Mouse (Mus musculus) limb, embryonic 13.5 days (tissue): ENCODE results near the gene Svep1. TPM values are rescaled to one million over a fixed set of nuclear protein-coding genes. Genes with fewer than 3 reads are reported as not detected.

Experiments used
- ATAC-seq: fragments of 200-750 bp; cut with Nextera tagmentation; 2 replicates; pipeline ENCODE4 v1.8.0; 2017; ENCODE audit warnings: low read depth, moderate number of reproducible peaks, moderate TSS enrichment; ENCODE audit not compliant: low FRiP score
- H3K27ac ChIP-seq: fragments of 300-500 bp; sonication (generic); 2 replicates; pipeline ENCODE4 v1.5.1; 2015; ENCODE audit warnings: inconsistent platforms, mild to moderate bottlenecking, moderate library complexity
- H3K27me3 ChIP-seq: fragments of 300-500 bp; sonication (generic); 2 replicates; pipeline ENCODE4 v1.6.1; 2015; ENCODE audit warnings: mild to moderate bottlenecking, inconsistent platforms
- H3K36me3 ChIP-seq: fragments of 300-500 bp; sonication (generic); 2 replicates; pipeline ENCODE4 v1.6.1; 2015; ENCODE audit warnings: inconsistent platforms, mild to moderate bottlenecking, moderate library complexity
- H3K4me1 ChIP-seq: fragments of 300-500 bp; sonication (generic); 2 replicates; pipeline ENCODE4 v1.6.1; 2015; ENCODE audit warnings: inconsistent platforms
- H3K4me2 ChIP-seq: fragments of 300-500 bp; sonication (generic); replicated peaks from 2 replicates; pipeline ENCODE4 v1.6.1; 2015; ENCODE audit warnings: inconsistent platforms, mild to moderate bottlenecking, moderate library complexity
- H3K4me3 ChIP-seq: fragments of 300-500 bp; sonication (generic); 2 replicates; pipeline ENCODE4 v1.5.1; 2015; ENCODE audit warnings: moderate library complexity, mild to moderate bottlenecking, inconsistent platforms
- H3K9ac ChIP-seq: fragments of 300-500 bp; sonication (generic); 2 replicates; pipeline ENCODE4 v1.6.1; 2015; ENCODE audit warnings: mild to moderate bottlenecking, inconsistent platforms
- H3K9me3 ChIP-seq: fragments of 300-500 bp; sonication (generic); 2 replicates; pipeline ENCODE4 v1.6.1; 2016; ENCODE audit warnings: inconsistent platforms
- WGBS: fragments of 180-500 bp; shearing (Covaris S2); methylation state at CpG from one replicate; pipeline ENCODE4 v1.1.7; 2015; 5-methylcytosine and 5-hydroxymethylcytosine counted together
- polyA plus RNA-seq: library from polyadenylated mRNA; unstranded; fragments of >200 nt; fragmentation: Nextera tagmentation; extraction: Ambion mirVana; gene quantifications from 2 replicates; pipeline ENCODE4 v1.2.1, GENCODE M21; 2015

Gene Svep1
- polyA plus RNA-seq, 1 experiment from 2014 or later, result 6.1 TPM

- no peaks in the 10 kb centered on the region for H3K4me1 ChIP-seq
- H3K4me3 ChIP-seq, result no peak overlapping the region
- 82% methylated on average over 5 of the region's 5 CpGs for WGBS
- H3K9me3 ChIP-seq, result no peaks in the 10 kb centered on the region
- no peak overlapping the region for H3K4me2 ChIP-seq
- H3K36me3 ChIP-seq, result no peaks in the 10 kb centered on the region
- H3K9ac ChIP-seq, result no peak overlapping the region
- ATAC-seq, result no peak
- H3K27ac ChIP-seq, result no peak overlapping the region
- no peaks in the 10 kb centered on the region for H3K27me3 ChIP-seq
Measured at GRCm38 (mm10) chr4:58127024-58127423, 79.6 kb downstream of the Svep1 start.

GRCm38 (mm10) chr4:58115452-58115851 lies 91.2 kb downstream of the Svep1 start:
- H3K27ac ChIP-seq, result no peak overlapping the region
- no peak overlapping the region for H3K9ac ChIP-seq
- H3K27me3 ChIP-seq, result no peaks in the 10 kb centered on the region
- WGBS, result 58% methylated on average over 8 of the region's 8 CpGs
- no peak overlapping the region for H3K4me3 ChIP-seq
- no peak for ATAC-seq
- no peak overlapping the region for H3K4me2 ChIP-seq
- H3K36me3 ChIP-seq, result 0 out of 2 replicates have a peak, but pooled peaks cover 3% of the 10 kb centered on the region
- H3K9me3 ChIP-seq, result no peaks in the 10 kb centered on the region
- H3K4me1 ChIP-seq, result no peaks in the 10 kb centered on the region

GRCm38 (mm10) chr4:58111008-58111407 lies 95.7 kb downstream of the Svep1 start:
- 86% methylated on average over 10 of the region's 10 CpGs for WGBS
- no peaks in the 10 kb centered on the region for H3K4me1 ChIP-seq
- H3K9ac ChIP-seq, result no peak overlapping the region
- no peak for ATAC-seq
- H3K4me2 ChIP-seq, result no peak overlapping the region
- H3K27me3 ChIP-seq, result no peaks in the 10 kb centered on the region
- H3K36me3 ChIP-seq, result peaks cover 9% of the 10 kb centered on the region; the same call in 1 of the 2 replicates
- H3K27ac ChIP-seq, result no peak overlapping the region
- no peaks in the 10 kb centered on the region for H3K9me3 ChIP-seq
- H3K4me3 ChIP-seq, result no peak overlapping the region

GRCm38 (mm10) chr4:58109793-58110192 lies 96.9 kb downstream of the Svep1 start:
- 84% methylated on average over 6 of the region's 6 CpGs for WGBS
- Histone ChIP-seq H3K4me1 (no peaks in the 10 kb centered on the region), H3K9me3 (no peaks in the 10 kb centered on the region), H3K9ac (no peak overlapping the region), H3K36me3 (peaks cover 9% of the 10 kb centered on the region; the same call in 1 of the 2 replicates), H3K27me3 (no peaks in the 10 kb centered on the region), H3K27ac (no peak overlapping the region), H3K4me2 (no peak overlapping the region), H3K4me3 (no peak overlapping the region)
- ATAC-seq, result no peak

- peaks cover 9% of the 10 kb centered on the region; the same call in 1 of the 2 replicates for H3K36me3 ChIP-seq
- ATAC-seq, result no peak
- 82% methylated on average over 3 of the region's 3 CpGs for WGBS
Measured at GRCm38 (mm10) chr4:58108364-58108763, 98.3 kb downstream of the Svep1 start.

GRCm38 (mm10) chr4:58097732-58098131 lies 108.9 kb downstream of the Svep1 start:
- no peak overlapping the region for H3K27ac ChIP-seq
- H3K9me3 ChIP-seq, result no peaks in the 10 kb centered on the region
- ATAC-seq, result no peak
- WGBS, result 79% methylated on average over 9 of the region's 9 CpGs
- no peak overlapping the region for H3K4me2 ChIP-seq
- no peak overlapping the region for H3K4me3 ChIP-seq
- H3K27me3 ChIP-seq, result no peaks in the 10 kb centered on the region
- H3K36me3 ChIP-seq, result peaks cover 10% of the 10 kb centered on the region; the same call in 1 of the 2 replicates
- no peak overlapping the region for H3K9ac ChIP-seq
- H3K4me1 ChIP-seq, result no peaks in the 10 kb centered on the region

More at GRCm38 (mm10) chr4:58108364-58108763, 98.3 kb downstream of the Svep1 start:
- H3K27ac ChIP-seq, result no peak overlapping the region
- no peak overlapping the region for H3K4me3 ChIP-seq
- no peaks in the 10 kb centered on the region for H3K9me3 ChIP-seq
- H3K4me1 ChIP-seq, result no peaks in the 10 kb centered on the region
- H3K9ac ChIP-seq, result no peak overlapping the region
- no peak overlapping the region for H3K4me2 ChIP-seq
- H3K27me3 ChIP-seq, result no peaks in the 10 kb centered on the region

- Histone ChIP-seq H3K36me3 (peaks cover 7% of the 10 kb centered on the region; the same call in 1 of the 2 replicates), H3K4me1 (0 out of 2 replicates have a peak, but pooled peaks cover 6% of the 10 kb centered on the region), H3K4me3 (no peak overlapping the region), H3K9ac (no peak overlapping the region), H3K4me2 (no peak overlapping the region), H3K27me3 (no peaks in the 10 kb centered on the region), H3K27ac (no peak overlapping the region), H3K9me3 (no peaks in the 10 kb centered on the region)
- 71% methylated on average over 1 of the region's 1 CpGs for WGBS
- ATAC-seq, result no peak
Measured at GRCm38 (mm10) chr4:58086738-58087137, 119.9 kb downstream of the Svep1 start.

- Histone ChIP-seq H3K4me2 (no peak overlapping the region), H3K27ac (no peak overlapping the region), H3K27me3 (no peaks in the 10 kb centered on the region), H3K9me3 (no peaks in the 10 kb centered on the region), H3K4me1 (0 out of 2 replicates have a peak, but pooled peaks cover 6% of the 10 kb centered on the region), H3K9ac (no peak overlapping the region), H3K36me3 (peaks cover 7% of the 10 kb centered on the region; the same call in 1 of the 2 replicates), H3K4me3 (no peak overlapping the region)
- ATAC-seq, result no peak
- 59% methylated on average over 4 of the region's 4 CpGs for WGBS
Measured at GRCm38 (mm10) chr4:58086151-58086550, 120.5 kb downstream of the Svep1 start.

- no peak for ATAC-seq
- Histone ChIP-seq H3K4me3 (no peak overlapping the region), H3K4me2 (no peak overlapping the region), H3K27ac (no peak overlapping the region), H3K27me3 (no peaks in the 10 kb centered on the region), H3K36me3 (peaks cover 7% of the 10 kb centered on the region; the same call in 1 of the 2 replicates), H3K9me3 (no peaks in the 10 kb centered on the region), H3K4me1 (0 out of 2 replicates have a peak, but pooled peaks cover 6% of the 10 kb centered on the region), H3K9ac (no peak overlapping the region)
- WGBS, result 90% methylated on average over 3 of the region's 3 CpGs
Measured at GRCm38 (mm10) chr4:58085340-58085739, 121.3 kb downstream of the Svep1 start.

- 93% methylated on average over 5 of the region's 5 CpGs for WGBS
- ATAC-seq, result no peak
- no peak overlapping the region for H3K4me2 ChIP-seq
Measured at GRCm38 (mm10) chr4:58084155-58084554, 122.5 kb downstream of the Svep1 start.

GRCm38 (mm10) chr4:58082588-58082987 lies 124.1 kb downstream of the Svep1 start:
- no peak overlapping the region for H3K9ac ChIP-seq
- peaks cover 7% of the 10 kb centered on the region for H3K36me3 ChIP-seq
- H3K4me3 ChIP-seq, result no peak overlapping the region
- ATAC-seq, result no peak
- WGBS, result 11% methylated on average over 5 of the region's 5 CpGs
- H3K9me3 ChIP-seq, result no peaks in the 10 kb centered on the region
- no peaks in the 10 kb centered on the region for H3K27me3 ChIP-seq
- no peak overlapping the region for H3K27ac ChIP-seq
- H3K4me1 ChIP-seq, result peaks cover 8% of the 10 kb centered on the region; the same call in 1 of the 2 replicates
- no peak overlapping the region for H3K4me2 ChIP-seq

More at GRCm38 (mm10) chr4:58084155-58084554, 122.5 kb downstream of the Svep1 start:
- 0 out of 2 replicates have a peak, but pooled peaks cover 6% of the 10 kb centered on the region for H3K4me1 ChIP-seq
- no peaks in the 10 kb centered on the region for H3K27me3 ChIP-seq
- peaks cover 7% of the 10 kb centered on the region; the same call in 1 of the 2 replicates for H3K36me3 ChIP-seq
- no peaks in the 10 kb centered on the region for H3K9me3 ChIP-seq
- H3K9ac ChIP-seq, result no peak overlapping the region
- no peak overlapping the region for H3K27ac ChIP-seq
- no peak overlapping the region for H3K4me3 ChIP-seq

- Histone ChIP-seq H3K27me3 (no peaks in the 10 kb centered on the region), H3K4me3 (no peak overlapping the region), H3K9ac (no peak overlapping the region), H3K36me3 (peaks cover 6% of the 10 kb centered on the region), H3K27ac (no peak overlapping the region), H3K9me3 (no peaks in the 10 kb centered on the region), H3K4me2 (0 out of 2 replicates have a peak overlapping the region, but pooled peaks have one; percentile 32), H3K4me1 (peaks cover 3% of the 10 kb centered on the region; the same call in 1 of the 2 replicates)
- no peak for ATAC-seq
- WGBS, result 32% methylated on average over 10 of the region's 10 CpGs
Measured at GRCm38 (mm10) chr4:58079631-58080030, 127.0 kb downstream of the Svep1 start.

GRCm38 (mm10) chr4:58077950-58078349 lies 128.7 kb downstream of the Svep1 start:
- H3K9ac ChIP-seq, result no peak overlapping the region
- no peaks in the 10 kb centered on the region for H3K27me3 ChIP-seq
- ATAC-seq, result no peak
- H3K4me1 ChIP-seq, result peaks cover 3% of the 10 kb centered on the region; the same call in 1 of the 2 replicates
- H3K9me3 ChIP-seq, result no peaks in the 10 kb centered on the region
- H3K36me3 ChIP-seq, result no peaks in the 10 kb centered on the region; the same call in 1 of the 2 replicates
- no peak overlapping the region for H3K4me2 ChIP-seq
- H3K27ac ChIP-seq, result no peak overlapping the region
- no peak overlapping the region for H3K4me3 ChIP-seq
- 43% methylated on average over 6 of the region's 6 CpGs for WGBS
